Mouse (Mus musculus) right cerebral cortex, postnatal 10 days (tissue): ENCODE measurements at regions not wholly inside any gene's neighbourhood (a gene's known extent, or its start where the extent isn't known, plus 50 kb on each side); places are given as distances from the start of the nearest gene placed in this dataset.

Experiments used
- DNase-seq, 2 experiments: peaks; one replicate each; pipeline ENCODE4 v3.0.0; 2021; ENCODE audit warnings: low spot score in 2 of 2

- DNase-seq = no peak
These were observed 497.3 kb upstream of the Gm5415 start for GRCm38 (mm10) chr1:33044388-33044787.

GRCm38 (mm10) chr1:33042424-33042823, 495.3 kb upstream of the Gm5415 start:
- DNase-seq = peak; percentile 27 to 43

- DNase-seq = no peak
These were observed 493.6 kb upstream of the Gm5415 start for GRCm38 (mm10) chr1:33040740-33041139.

GRCm38 (mm10) chr1:33031991-33032390, 484.9 kb upstream of the Gm5415 start:
- DNase-seq = no peak

- no peak for DNase-seq
These were observed 479.8 kb upstream of the Gm5415 start for GRCm38 (mm10) chr1:33026683-33027415.

- no peak for DNase-seq
These were observed 478.3 kb upstream of the Gm5415 start for GRCm38 (mm10) chr1:33025379-33025778.

- no peak for DNase-seq
These were observed 475.8 kb upstream of the Gm5415 start for GRCm38 (mm10) chr1:33022852-33023251.

- DNase-seq = no peak
These were observed 456.9 kb upstream of the Gm5415 start for GRCm38 (mm10) chr1:33003992-33004391.

- no peak for DNase-seq
These were observed 417.9 kb upstream of the Gm5415 start for GRCm38 (mm10) chr1:32964957-32965356.

GRCm38 (mm10) chr1:32959316-32959715, 412.2 kb upstream of the Gm5415 start:
- DNase-seq = peak; percentile 24 to 32

GRCm38 (mm10) chr1:32946254-32946653, 399.2 kb upstream of the Gm5415 start:
- no peak for DNase-seq

GRCm38 (mm10) chr1:32930381-32930780, 383.3 kb upstream of the Gm5415 start:
- DNase-seq = no peak

GRCm38 (mm10) chr1:32902437-32902836, 355.3 kb upstream of the Gm5415 start:
- DNase-seq = no peak

GRCm38 (mm10) chr1:32887728-32888127, 340.6 kb upstream of the Gm5415 start:
- no peak for DNase-seq

- DNase-seq = peak; percentile 21 to 30
These were observed 325.8 kb upstream of the Gm5415 start for GRCm38 (mm10) chr1:32872920-32873319.

GRCm38 (mm10) chr1:32866111-32866510, 319.0 kb upstream of the Gm5415 start:
- no peak for DNase-seq

GRCm38 (mm10) chr1:32858040-32858439, 310.9 kb upstream of the Gm5415 start:
- DNase-seq = no peak
